Mouse (Mus musculus) liver, embryonic 16.5 days (tissue): ENCODE measurements around the gene Arpp21. TPM values are rescaled to one million over a fixed set of nuclear protein-coding genes. Genes with fewer than 3 reads are reported as not detected.

Experiments used
- ATAC-seq: fragments of 200-750 bp; cut with Nextera tagmentation; 2 replicates; pipeline ENCODE4 v1.8.0; 2017; ENCODE audit warnings: low read depth, mild to moderate bottlenecking, moderate number of reproducible peaks, moderate library complexity
- H3K27ac ChIP-seq: fragments of 300-500 bp; sonication (generic); 2 replicates; pipeline ENCODE4 v1.5.1; 2014; ENCODE audit warnings: mild to moderate bottlenecking, low read length
- H3K27me3 ChIP-seq: fragments of 300-500 bp; sonication (generic); 2 replicates; pipeline ENCODE4 v1.6.1; 2014; ENCODE audit warnings: low read depth, low read length, mixed read lengths; ENCODE audit not compliant: control insufficient read depth, insufficient read depth
- H3K36me3 ChIP-seq: fragments of 300-500 bp; sonication (generic); 2 replicates; pipeline ENCODE4 v1.6.1; 2014; ENCODE audit warnings: mild to moderate bottlenecking; ENCODE audit not compliant: control insufficient read depth, insufficient read depth
- H3K4me1 ChIP-seq: fragments of 300-500 bp; sonication (generic); 2 replicates; pipeline ENCODE4 v1.6.1; 2014; ENCODE audit warnings: low read depth, low read length, mixed read lengths; ENCODE audit not compliant: control insufficient read depth
- H3K4me2 ChIP-seq: fragments of 300-500 bp; sonication (generic); 2 replicates; pipeline ENCODE4 v1.6.1; 2014; ENCODE audit warnings: low read depth, low read length, mixed read lengths
- H3K4me3 ChIP-seq: fragments of 300-500 bp; sonication (generic); 2 replicates; pipeline ENCODE4 v1.5.1; 2014; ENCODE audit warnings: low read depth, mild to moderate bottlenecking, low read length
- H3K9ac ChIP-seq: fragments of 300-500 bp; sonication (generic); 2 replicates; pipeline ENCODE4 v1.6.1; 2014; ENCODE audit warnings: low read depth, low read length
- H3K9me3 ChIP-seq: fragments of 300-500 bp; sonication (generic); replicated peaks from 2 replicates; pipeline ENCODE4 v1.6.1; 2016; ENCODE audit warnings: low read length; ENCODE audit not compliant: control insufficient read depth
- WGBS: fragments of 180-500 bp; shearing (Covaris S2); extraction: QIAGEN DNeasy Blood & Tissue Kit; methylation state at CpG from one replicate; pipeline ENCODE4 v1.1.7; 2014; ENCODE audit not compliant: insufficient replicate concordance; 5-methylcytosine and 5-hydroxymethylcytosine counted together
- polyA plus RNA-seq: library from polyadenylated mRNA; unstranded; fragments of >200 nt; fragmentation: Nextera tagmentation; extraction: Ambion mirVana; gene quantifications from 2 replicates; pipeline ENCODE4 v1.2.1, GENCODE M21; 2015

The Arpp21 gene
- 0.84 and 1.1 TPM in 2 replicates for polyA plus RNA-seq

DNA sequence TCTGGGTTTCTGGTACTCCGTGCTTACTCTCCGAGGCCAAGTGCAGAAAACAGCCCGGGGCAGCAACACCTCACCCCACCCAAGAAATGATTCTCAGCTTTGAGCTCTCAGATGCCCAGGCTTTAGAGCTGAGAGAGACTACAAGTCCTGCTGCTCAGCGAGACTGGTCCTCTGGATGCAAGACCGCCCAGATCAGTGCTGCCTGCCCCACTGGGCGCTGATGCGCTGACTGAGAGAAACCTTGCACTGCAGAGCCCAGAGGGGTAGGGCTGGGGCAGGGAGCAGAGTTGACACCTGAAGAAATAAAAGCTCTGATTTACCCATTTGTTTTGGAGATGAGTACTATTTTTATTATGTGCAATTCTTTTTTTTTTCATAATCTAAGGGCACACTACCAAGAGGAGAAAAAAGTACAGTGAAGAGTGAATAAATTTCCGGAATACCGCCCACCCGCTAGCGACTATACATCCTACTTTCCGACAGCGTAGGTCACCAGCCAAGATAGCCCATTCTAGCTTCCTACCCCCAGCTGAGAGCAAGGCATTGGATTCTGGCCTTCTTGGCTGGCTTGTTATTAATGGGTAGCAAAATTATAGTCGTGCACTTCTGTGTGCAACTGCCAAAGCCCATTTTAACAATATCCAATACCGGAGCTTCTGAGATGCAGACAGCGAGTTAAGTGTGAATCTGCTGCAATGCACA, at the start of gene Arpp21:
Arpp21 (minus strand) TSS at position 243 of the 702 bp plus-strand sequence.
- no peak within 1 kb of the TSS for H3K27ac ChIP-seq
- ATAC-seq: no peak
- peak within 1 kb of the TSS; percentile 35 for H3K4me3 ChIP-seq
- no peaks in the 10 kb centered on the region for H3K36me3 ChIP-seq
- peak within 1 kb of the TSS; percentile 24; the same call in 1 of the 2 replicates for H3K4me2 ChIP-seq
- 27% methylated on average over 16 of the region's 16 CpGs for WGBS
- H3K4me1 ChIP-seq: no peaks in the 10 kb centered on the region
- no peak within 1 kb of the TSS for H3K9ac ChIP-seq
- H3K9me3 ChIP-seq: no peaks in the 10 kb centered on the region
- peaks cover 30% of the 10 kb centered on the region for H3K27me3 ChIP-seq

DNA sequence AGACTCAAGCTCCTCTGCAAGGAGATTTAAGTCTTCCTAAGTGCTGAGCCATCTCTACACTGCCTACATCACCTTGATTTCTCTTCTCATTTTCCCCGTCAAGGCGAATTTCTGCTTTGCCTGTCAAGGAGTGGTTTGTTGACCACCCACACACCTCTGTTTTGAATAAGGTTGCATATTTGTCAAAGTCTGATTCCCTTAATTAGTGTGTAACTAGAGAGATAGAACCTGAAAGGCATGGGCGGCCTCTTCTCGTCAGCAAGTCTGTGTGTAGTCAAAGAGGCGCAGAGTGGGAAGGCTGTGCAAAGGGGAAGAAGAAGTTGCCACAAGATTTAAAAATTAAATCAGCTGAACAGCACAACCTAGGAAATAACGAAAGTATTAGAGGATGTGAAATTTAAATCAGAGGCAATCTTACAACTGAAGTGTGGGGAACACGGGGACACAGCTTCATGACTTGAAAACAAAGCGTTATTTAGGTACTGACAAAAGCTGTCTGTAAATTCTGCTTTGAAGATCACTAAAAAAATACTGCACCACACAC, 36.8 kb upstream of the Arpp21 start:
- Histone ChIP-seq H3K4me1 (no peaks in the 10 kb centered on the region), H3K9ac (no peak overlapping the region), H3K27ac (no peak overlapping the region), H3K9me3 (no peaks in the 10 kb centered on the region), H3K4me3 (no peak overlapping the region), H3K27me3 (no peaks in the 10 kb centered on the region), H3K36me3 (no peaks in the 10 kb centered on the region), H3K4me2 (no peak overlapping the region)
- WGBS: 64% methylated on average over 8 of the region's 8 CpGs
- no peak for ATAC-seq

DNA sequence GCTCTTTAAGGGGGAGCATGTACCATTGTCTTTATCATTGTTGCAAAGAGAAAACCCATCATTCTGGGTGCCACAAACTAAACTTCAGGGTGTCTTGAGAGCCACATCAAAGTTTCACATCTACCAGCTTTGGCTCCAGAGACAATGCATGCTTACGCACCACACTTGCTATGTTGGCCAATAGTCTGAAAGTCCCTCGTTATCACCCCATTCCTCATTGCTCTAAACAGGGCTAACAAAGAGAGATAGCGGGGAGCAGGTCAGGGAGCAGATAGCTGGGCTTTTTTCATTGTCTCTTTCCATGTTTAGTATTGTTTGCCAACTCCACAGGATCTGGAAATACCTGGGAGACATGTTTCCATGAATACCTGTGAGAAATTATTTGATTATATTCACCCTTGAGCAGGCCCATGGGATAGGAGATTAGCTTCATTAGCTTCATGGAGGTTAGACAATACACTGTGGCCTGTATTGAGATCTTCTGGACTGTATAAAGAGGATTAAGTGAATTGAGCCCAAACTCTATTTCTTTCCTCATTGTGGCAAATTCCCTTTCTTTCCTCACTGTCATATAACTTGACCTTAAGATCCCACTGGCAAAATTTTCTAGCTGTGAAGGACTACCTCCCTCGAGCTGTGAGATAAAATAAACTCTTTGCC, 29.4 kb upstream of the Arpp21 start:
- no peak overlapping the region for H3K9ac ChIP-seq
- H3K9me3 ChIP-seq: no peaks in the 10 kb centered on the region
- no peaks in the 10 kb centered on the region for H3K27me3 ChIP-seq
- no peak overlapping the region for H3K4me3 ChIP-seq
- H3K36me3 ChIP-seq: no peaks in the 10 kb centered on the region
- no peaks in the 10 kb centered on the region for H3K4me1 ChIP-seq
- no peak overlapping the region for H3K27ac ChIP-seq
- WGBS: 27% methylated on average over 4 of the region's 4 CpGs
- ATAC-seq: peak; percentile 91
- no peak overlapping the region for H3K4me2 ChIP-seq

DNA sequence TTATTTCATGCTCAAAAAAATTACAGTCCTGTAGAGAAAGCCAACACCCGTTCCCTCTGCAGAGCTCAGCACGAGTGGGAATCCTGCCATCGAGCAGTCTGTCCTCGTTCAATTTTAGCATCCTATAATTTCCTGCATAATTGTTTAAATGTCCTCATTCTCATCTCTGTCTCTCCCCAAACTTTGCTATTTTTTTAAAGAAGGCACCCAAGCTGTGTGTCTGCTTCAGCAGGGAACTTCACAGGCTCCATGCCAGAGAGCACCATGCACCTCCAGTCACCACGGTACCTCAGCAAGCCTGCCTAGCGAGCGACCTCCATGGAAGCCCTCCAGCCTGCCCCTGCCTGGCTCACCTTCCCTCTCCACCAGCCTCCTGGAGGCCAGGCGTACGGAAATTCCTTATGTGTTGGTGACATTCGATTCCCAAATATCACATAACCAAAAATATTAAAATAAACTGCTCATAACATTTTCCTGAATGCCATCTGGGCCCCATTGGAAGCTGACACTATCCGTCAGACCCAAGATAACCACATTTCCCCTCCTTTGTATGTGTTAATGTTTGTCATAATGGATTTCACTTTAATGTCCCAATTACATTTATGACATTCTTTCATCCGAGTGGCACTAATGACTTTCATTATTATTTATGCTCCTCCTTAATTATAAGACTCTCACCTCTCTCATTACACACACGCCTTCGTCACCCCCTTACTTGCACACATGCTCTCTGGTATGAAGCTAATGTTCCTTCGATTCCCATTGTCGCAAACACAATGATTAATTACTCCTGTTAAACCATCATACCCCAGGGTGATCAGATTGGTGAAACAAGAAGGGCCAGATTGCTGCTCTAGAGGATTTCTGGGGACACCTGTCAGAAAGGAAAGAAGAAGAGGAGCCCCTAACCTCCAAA, 26.5 kb upstream of the Arpp21 start:
- H3K9ac ChIP-seq: no peak overlapping the region
- WGBS: 70% methylated on average over 16 of the region's 16 CpGs
- H3K36me3 ChIP-seq: no peaks in the 10 kb centered on the region
- H3K4me1 ChIP-seq: no peaks in the 10 kb centered on the region
- no peaks in the 10 kb centered on the region for H3K9me3 ChIP-seq
- no peaks in the 10 kb centered on the region for H3K27me3 ChIP-seq
- no peak overlapping the region for H3K27ac ChIP-seq
- no peak overlapping the region for H3K4me3 ChIP-seq
- no peak overlapping the region for H3K4me2 ChIP-seq
- no peak for ATAC-seq

DNA sequence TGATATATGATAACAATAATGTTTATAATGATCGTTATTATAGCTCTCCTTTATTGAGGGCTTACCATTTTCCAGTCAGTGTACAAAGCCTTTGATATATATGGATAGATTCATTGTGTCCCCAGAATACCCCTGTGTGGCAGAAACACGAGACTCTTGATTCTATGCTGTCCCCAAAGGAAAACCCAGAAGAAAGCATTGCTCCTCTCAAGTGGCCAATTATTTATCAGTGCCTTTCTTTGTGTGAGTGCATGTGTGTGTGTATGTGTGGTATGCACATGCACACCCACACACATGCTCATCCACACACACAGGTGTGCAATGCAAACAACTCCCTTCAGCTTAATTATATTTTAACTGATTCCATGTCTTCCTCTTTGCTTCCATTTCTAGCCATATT, 25.8 kb upstream of the Arpp21 start:
- Histone ChIP-seq H3K9ac (no peak overlapping the region), H3K4me1 (no peaks in the 10 kb centered on the region), H3K27me3 (no peaks in the 10 kb centered on the region), H3K4me3 (no peak overlapping the region), H3K27ac (no peak overlapping the region), H3K9me3 (no peaks in the 10 kb centered on the region), H3K4me2 (no peak overlapping the region), H3K36me3 (no peaks in the 10 kb centered on the region)
- whole genome bisulfite sequencing: 59% methylated on average over 2 of the region's 2 CpGs
- no peak for ATAC-seq

DNA sequence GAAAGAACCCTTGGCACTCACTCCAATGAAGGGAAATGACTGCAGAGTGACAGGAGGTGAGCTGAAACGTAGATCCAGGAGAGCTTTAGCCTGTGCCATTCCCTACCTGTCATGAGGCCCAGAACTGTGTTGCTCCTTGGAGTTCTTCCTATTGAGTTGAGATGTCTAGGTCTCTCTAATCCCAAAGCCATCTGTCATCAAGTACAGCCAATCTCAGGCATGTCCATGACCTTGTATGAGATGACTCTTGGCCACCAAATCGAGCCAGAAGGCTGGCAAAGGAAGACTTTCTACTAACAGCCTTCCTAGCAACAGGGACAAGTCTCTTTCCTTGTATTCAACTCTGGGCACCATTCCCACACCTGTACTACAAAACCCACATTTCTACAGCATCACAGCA, 25.0 kb upstream of the Arpp21 start:
- no peak for ATAC-seq
- no peaks in the 10 kb centered on the region for H3K4me1 ChIP-seq
- no peak overlapping the region for H3K27ac ChIP-seq
- H3K4me3 ChIP-seq: no peak overlapping the region
- no peaks in the 10 kb centered on the region for H3K27me3 ChIP-seq
- no peaks in the 10 kb centered on the region for H3K36me3 ChIP-seq
- H3K9ac ChIP-seq: no peak overlapping the region
- H3K9me3 ChIP-seq: no peaks in the 10 kb centered on the region
- no peak overlapping the region for H3K4me2 ChIP-seq
- 51% methylated on average over 2 of the region's 2 CpGs for WGBS

DNA sequence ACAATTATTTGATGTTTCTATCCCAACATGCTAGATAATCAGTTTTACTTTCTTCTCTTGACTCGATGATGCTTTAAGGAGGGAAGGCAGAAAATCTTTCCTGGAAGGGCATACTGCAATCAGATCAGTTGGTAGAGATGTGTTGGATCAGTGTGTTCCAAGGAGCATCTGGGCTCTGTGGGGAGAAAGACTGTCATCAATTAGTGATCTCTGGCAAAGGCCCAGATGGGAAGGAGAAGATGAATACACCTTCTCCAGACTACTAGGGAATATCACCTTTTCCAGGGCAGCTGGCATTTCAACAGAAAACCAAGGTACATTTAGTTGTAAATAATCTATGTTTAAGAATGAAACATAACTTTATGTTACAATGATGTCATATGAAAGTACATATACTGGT, 22.8 kb upstream of the Arpp21 start:
- Histone ChIP-seq H3K27me3 (no peaks in the 10 kb centered on the region), H3K27ac (no peak overlapping the region), H3K9ac (no peak overlapping the region), H3K4me1 (no peaks in the 10 kb centered on the region), H3K36me3 (no peaks in the 10 kb centered on the region), H3K4me2 (no peak overlapping the region), H3K4me3 (no peak overlapping the region), H3K9me3 (no peaks in the 10 kb centered on the region)
- WGBS: 53% methylated on average over 1 of the region's 1 CpGs
- ATAC-seq: no peak

DNA sequence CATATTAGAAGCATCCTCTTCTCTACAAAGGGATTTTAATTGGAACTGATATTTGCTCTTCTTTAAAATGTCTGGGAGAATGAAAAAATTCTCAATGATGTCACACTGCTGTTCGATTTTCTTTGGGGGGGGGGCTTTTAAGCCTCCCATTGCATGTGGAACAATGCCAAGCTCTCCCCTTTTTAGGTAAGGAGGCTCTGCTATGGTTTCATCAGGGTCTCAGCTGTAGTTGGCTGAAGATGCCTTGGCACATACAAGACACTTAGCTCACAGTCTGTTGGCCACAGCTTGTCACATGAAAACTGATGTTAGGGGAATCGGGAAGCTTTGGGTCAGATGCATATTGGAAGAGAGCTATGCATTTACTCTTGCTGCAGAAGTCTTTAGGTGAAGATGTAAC, 20.2 kb upstream of the Arpp21 start:
- no peak overlapping the region for H3K9ac ChIP-seq
- ATAC-seq: no peak
- H3K36me3 ChIP-seq: no peaks in the 10 kb centered on the region
- no peak overlapping the region for H3K4me3 ChIP-seq
- WGBS: 56% methylated on average over 2 of the region's 2 CpGs
- no peaks in the 10 kb centered on the region for H3K9me3 ChIP-seq
- H3K4me2 ChIP-seq: no peak overlapping the region
- H3K27me3 ChIP-seq: no peaks in the 10 kb centered on the region
- H3K27ac ChIP-seq: no peak overlapping the region
- H3K4me1 ChIP-seq: no peaks in the 10 kb centered on the region
